Mouse (Mus musculus) lung, postnatal 4 days (tissue): Measurements from ENCODE around the gene Car2.

Source experiments
- DNase-seq, 2 experiments: peaks; one replicate each; pipeline ENCODE4 v3.0.0; 2021

Car2 gene

DNA sequence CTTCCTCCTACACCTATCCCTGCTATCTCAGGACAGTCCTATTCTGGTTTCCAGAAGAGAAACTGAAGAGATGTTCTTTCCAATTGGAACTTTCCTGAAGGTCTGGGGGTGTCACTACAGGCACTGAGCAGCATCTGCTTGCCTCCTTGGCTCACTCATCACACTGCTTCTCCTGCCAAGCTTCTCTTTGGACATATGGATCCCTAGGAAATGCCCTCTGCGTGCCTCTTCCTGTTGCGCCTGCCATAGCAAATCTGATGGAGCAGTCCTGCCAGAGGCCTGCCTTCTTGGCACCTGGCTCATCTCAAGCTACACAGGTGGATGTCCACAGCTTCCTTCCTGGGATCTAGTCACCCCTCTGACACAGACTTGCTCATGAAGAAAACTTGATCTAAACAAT, 64.0 kb downstream of the Car2 start:
- no peak for DNase-seq
